Mouse (Mus musculus): ENCODE measurements at regions not wholly inside any gene's neighbourhood (a gene's known extent, or its start where the extent isn't known, plus 50 kb on each side); places are given as distances from the start of the nearest gene placed in this dataset.

GRCm38 (mm10) chr2:45776485-45777135 is 659.4 kb upstream of the Zeb2 start:
- H3K4me1 ChIP-seq (ENCODE audit: control insufficient read depth, insufficient read depth, low read length) = 0 out of 2 replicates have a peak, but pooled peaks cover 3% of the 10 kb centered on the region
- no peaks in the 10 kb centered on the region for H3K27me3 ChIP-seq (ENCODE audit: control insufficient read depth, insufficient read depth, low read length)
- TF ChIP-seq POLR2A (IDR thresholded peaks at IDR 0.05; ENCODE audit: borderline replicate concordance, extremely low read depth, insufficient read depth, insufficient read length) = no peak
- H3K36me3 ChIP-seq (ENCODE audit: control insufficient read depth, insufficient read depth, low read length) = no peaks in the 10 kb centered on the region
- H3K9me3 ChIP-seq (ENCODE audit: control insufficient read depth, low read length) = no peaks in the 10 kb centered on the region
- H3K9ac ChIP-seq (ENCODE audit: low read depth, low read length, severe bottlenecking) = no peak overlapping the region
- ATAC-seq (ENCODE audit: low FRiP score, low read depth) (no peak), DNase-seq (ENCODE audit: low spot score) (peak; percentile 59)
- no peak overlapping the region for H3K27ac ChIP-seq (replicated peaks; ENCODE audit: low read depth, low read length)
- 60% methylated on average over 17 of the region's 17 CpGs for WGBS
- H3K4me2 ChIP-seq (replicated peaks; ENCODE audit: low read depth, low read length, severe bottlenecking) = no peak overlapping the region
- no peak overlapping the region for H3K4me3 ChIP-seq (replicated peaks; ENCODE audit: low read length)

GRCm38 (mm10) chr2:45775691-45776090 is 658.5 kb upstream of the Zeb2 start:
- Histone ChIP-seq H3K4me1 (ENCODE audit: control insufficient read depth, insufficient read depth, low read length) (0 out of 2 replicates have a peak, but pooled peaks cover 3% of the 10 kb centered on the region), H3K36me3 (ENCODE audit: control insufficient read depth, insufficient read depth, low read length) (no peaks in the 10 kb centered on the region), H3K9ac (ENCODE audit: low read depth, low read length, severe bottlenecking) (no peak overlapping the region), H3K27ac (replicated peaks; ENCODE audit: low read depth, low read length) (no peak overlapping the region), H3K4me2 (replicated peaks; ENCODE audit: low read depth, low read length, severe bottlenecking) (no peak overlapping the region), H3K4me3 (replicated peaks; ENCODE audit: low read length) (no peak overlapping the region), H3K27me3 (ENCODE audit: control insufficient read depth, insufficient read depth, low read length) (no peaks in the 10 kb centered on the region), H3K9me3 (ENCODE audit: control insufficient read depth, low read length) (no peaks in the 10 kb centered on the region)
- DNase-seq (ENCODE audit: low spot score) = no peak
- TF ChIP-seq POLR2A (IDR thresholded peaks at IDR 0.05; ENCODE audit: borderline replicate concordance, extremely low read depth, insufficient read depth, insufficient read length) = no peak
- 53% methylated on average over 4 of the region's 4 CpGs for WGBS
- no peak for ATAC-seq (ENCODE audit: low FRiP score, low read depth)

- Histone ChIP-seq H3K27me3 (ENCODE audit: control insufficient read depth, insufficient read depth, low read length) (no peaks in the 10 kb centered on the region), H3K4me3 (replicated peaks; ENCODE audit: low read length) (no peak overlapping the region), H3K27ac (replicated peaks; ENCODE audit: low read depth, low read length) (no peak overlapping the region), H3K9ac (ENCODE audit: low read depth, low read length, severe bottlenecking) (no peak overlapping the region), H3K4me1 (ENCODE audit: control insufficient read depth, insufficient read depth, low read length) (0 out of 2 replicates have a peak, but pooled peaks cover 3% of the 10 kb centered on the region), H3K36me3 (ENCODE audit: control insufficient read depth, insufficient read depth, low read length) (no peaks in the 10 kb centered on the region), H3K4me2 (replicated peaks; ENCODE audit: low read depth, low read length, severe bottlenecking) (no peak overlapping the region), H3K9me3 (ENCODE audit: control insufficient read depth, low read length) (no peaks in the 10 kb centered on the region)
- DNase-seq (ENCODE audit: low spot score) (no peak), ATAC-seq (ENCODE audit: low FRiP score, low read depth) (no peak)
- TF ChIP-seq POLR2A (IDR thresholded peaks at IDR 0.05; ENCODE audit: borderline replicate concordance, extremely low read depth, insufficient read depth, insufficient read length) = no peak
- 83% methylated on average over 3 of the region's 3 CpGs for WGBS
Measured at GRCm38 (mm10) chr2:45774416-45774815, 657.2 kb upstream of the Zeb2 start.

- DNase-seq (ENCODE audit: low spot score) = no peak
- 63% methylated on average over 1 of the region's 1 CpGs for WGBS
Measured at GRCm38 (mm10) chr2:45757176-45757575, 640.0 kb upstream of the Zeb2 start.

GRCm38 (mm10) chr2:45756395-45756794 is 639.2 kb upstream of the Zeb2 start:
- no peak for ATAC-seq (ENCODE audit: low FRiP score, low read depth)
- Histone ChIP-seq H3K27ac (replicated peaks; ENCODE audit: low read depth, low read length) (no peak overlapping the region), H3K9me3 (ENCODE audit: control insufficient read depth, low read length) (no peaks in the 10 kb centered on the region), H3K4me2 (replicated peaks; ENCODE audit: low read depth, low read length, severe bottlenecking) (no peak overlapping the region), H3K9ac (ENCODE audit: low read depth, low read length, severe bottlenecking) (no peak overlapping the region), H3K4me3 (replicated peaks; ENCODE audit: low read length) (no peak overlapping the region), H3K36me3 (ENCODE audit: control insufficient read depth, insufficient read depth, low read length) (no peaks in the 10 kb centered on the region), H3K4me1 (ENCODE audit: control insufficient read depth, insufficient read depth, low read length) (no peaks in the 10 kb centered on the region), H3K27me3 (ENCODE audit: control insufficient read depth, insufficient read depth, low read length) (no peaks in the 10 kb centered on the region)
- 76% methylated on average over 3 of the region's 3 CpGs for WGBS
- TF ChIP-seq POLR2A (IDR thresholded peaks at IDR 0.05; ENCODE audit: borderline replicate concordance, extremely low read depth, insufficient read depth, insufficient read length) = no peak
- DNase-seq (ENCODE audit: low spot score) = no peak

More at GRCm38 (mm10) chr2:45757176-45757575, 640.0 kb upstream of the Zeb2 start:
- H3K4me3 ChIP-seq (replicated peaks; ENCODE audit: low read length) = no peak overlapping the region
- no peaks in the 10 kb centered on the region for H3K36me3 ChIP-seq (ENCODE audit: control insufficient read depth, insufficient read depth, low read length)
- ATAC-seq (ENCODE audit: low FRiP score, low read depth) = no peak
- no peak overlapping the region for H3K4me2 ChIP-seq (replicated peaks; ENCODE audit: low read depth, low read length, severe bottlenecking)
- H3K27me3 ChIP-seq (ENCODE audit: control insufficient read depth, insufficient read depth, low read length) = no peaks in the 10 kb centered on the region
- no peaks in the 10 kb centered on the region for H3K4me1 ChIP-seq (ENCODE audit: control insufficient read depth, insufficient read depth, low read length)
- H3K9ac ChIP-seq (ENCODE audit: low read depth, low read length, severe bottlenecking) = no peak overlapping the region
- no peak overlapping the region for H3K27ac ChIP-seq (replicated peaks; ENCODE audit: low read depth, low read length)
- no peaks in the 10 kb centered on the region for H3K9me3 ChIP-seq (ENCODE audit: control insufficient read depth, low read length)
- no peak for TF ChIP-seq POLR2A (IDR thresholded peaks at IDR 0.05; ENCODE audit: borderline replicate concordance, extremely low read depth, insufficient read depth, insufficient read length)

Data from limb, embryonic 14.5 days (tissue).